Mouse (Mus musculus) gastrocnemius, postnatal 10 days (tissue): ENCODE results near the gene Atp2a3. TPM values are rescaled to one million over a fixed set of nuclear protein-coding genes. Genes with fewer than 3 reads are reported as not detected.

ENCODE experiments used
- DNase-seq: peaks from one replicate; pipeline ENCODE4 v3.0.0; 2021; ENCODE audit warnings: mixed read lengths
- long read RNA-seq, 2 experiments: library from polyadenylated mRNA; stranded (forward); transcript quantifications; one replicate each; pipeline ENCODE4 v2.0.0; 2021
- total RNA-seq, 2 experiments: library from RNA; stranded (reverse); gene quantifications; 2 replicates each; pipeline ENCODE4 v1.2.3; 2021

Gene Atp2a3
- 10 to 100 TPM; 22.4 to 25.0 TPM for total RNA-seq
- long read RNA-seq, experiment 1, partial matches to known transcripts = 13 of 18 reads
- long read RNA-seq, experiment 1, other reads (novel, unspliced or antisense) = 5 of 18 reads
- long read RNA-seq, experiment 2, partial matches to known transcripts = 2 of 3 reads
- long read RNA-seq, experiment 2, other reads (novel, unspliced or antisense) = 1 of 3 reads

GRCm38 (mm10) chr11:72961072-72961980 is at the start of gene Atp2a3:
Gene Atp2a3, plus strand, starts transcription at chr11:72961169.
- peak; percentile 38 for DNase-seq

- no peak for DNase-seq
Observed at GRCm38 (mm10) chr11:72917299-72917996, 43.5 kb upstream of the Atp2a3 start.

- DNase-seq = no peak
Observed at GRCm38 (mm10) chr11:72923116-72923515, 37.9 kb upstream of the Atp2a3 start.

GRCm38 (mm10) chr11:72924458-72924857 is 36.5 kb upstream of the Atp2a3 start:
- DNase-seq = no peak

- DNase-seq = no peak
Observed at GRCm38 (mm10) chr11:72925067-72925466, 35.9 kb upstream of the Atp2a3 start.

- peak; percentile 70 for DNase-seq
Observed at GRCm38 (mm10) chr11:72926226-72926890, 34.6 kb upstream of the Atp2a3 start.

- DNase-seq = no peak
Observed at GRCm38 (mm10) chr11:72928516-72928915, 32.5 kb upstream of the Atp2a3 start.

- DNase-seq = no peak
Observed at GRCm38 (mm10) chr11:72940208-72941143, 20.5 kb upstream of the Atp2a3 start.

- DNase-seq = no peak
Observed at GRCm38 (mm10) chr11:72944996-72945793, 15.8 kb upstream of the Atp2a3 start.

- DNase-seq = no peak
Observed at GRCm38 (mm10) chr11:72945875-72946559, 15.0 kb upstream of the Atp2a3 start.

GRCm38 (mm10) chr11:72946560-72947119 is 14.3 kb upstream of the Atp2a3 start:
- DNase-seq = no peak

- no peak for DNase-seq
Observed at GRCm38 (mm10) chr11:72947840-72948239, 13.1 kb upstream of the Atp2a3 start.

- DNase-seq = no peak
Observed at GRCm38 (mm10) chr11:72948254-72948653, 12.7 kb upstream of the Atp2a3 start.

- no peak for DNase-seq
Observed at GRCm38 (mm10) chr11:72951137-72952000, 9.6 kb upstream of the Atp2a3 start.

GRCm38 (mm10) chr11:72952226-72952625 is 8.7 kb upstream of the Atp2a3 start:
- no peak for DNase-seq

- DNase-seq = no peak
Observed at GRCm38 (mm10) chr11:72952697-72953096, 8.3 kb upstream of the Atp2a3 start.

GRCm38 (mm10) chr11:72953116-72953439 is 7.9 kb upstream of the Atp2a3 start:
- no peak for DNase-seq

- DNase-seq = peak; percentile 46
Observed at GRCm38 (mm10) chr11:72953440-72954151, 7.4 kb upstream of the Atp2a3 start.
